Mouse (Mus musculus): ENCODE results near the gene Eml1. TPM values are rescaled to one million over a fixed set of nuclear protein-coding genes. Genes with fewer than 3 reads are reported as not detected.
"Not testable (repeated sequence)": the region's sequence is repeated elsewhere in the genome, so short reads cannot be mapped to it uniquely, and the experiment has no call there.

Gene Eml1
- polyA plus RNA-seq, 1 experiment from 2014 or later: not detected

DNA sequence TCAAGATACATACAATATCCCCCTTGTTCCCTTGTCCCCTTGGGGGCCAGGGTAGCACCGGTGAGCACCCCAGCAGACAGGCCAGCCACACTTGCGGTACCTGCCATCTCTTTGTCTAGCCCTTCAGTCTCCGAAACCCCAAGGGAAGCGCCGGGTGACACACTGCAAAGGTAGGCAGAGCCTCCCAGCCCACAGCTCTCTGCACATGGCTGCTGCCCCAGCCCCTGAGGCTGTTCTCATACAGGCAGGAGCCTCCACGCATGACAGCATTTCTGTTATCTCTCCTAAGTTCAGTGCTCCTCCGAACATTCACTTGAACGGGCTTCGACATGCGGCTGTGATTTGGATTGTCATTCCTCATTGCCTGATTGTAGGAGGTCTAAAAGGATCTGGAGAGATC, 132.3 kb downstream of the Eml1 start:
- 79% methylated on average over 10 of the region's 10 CpGs for WGBS (ENCODE audit: missing documents)

DNA sequence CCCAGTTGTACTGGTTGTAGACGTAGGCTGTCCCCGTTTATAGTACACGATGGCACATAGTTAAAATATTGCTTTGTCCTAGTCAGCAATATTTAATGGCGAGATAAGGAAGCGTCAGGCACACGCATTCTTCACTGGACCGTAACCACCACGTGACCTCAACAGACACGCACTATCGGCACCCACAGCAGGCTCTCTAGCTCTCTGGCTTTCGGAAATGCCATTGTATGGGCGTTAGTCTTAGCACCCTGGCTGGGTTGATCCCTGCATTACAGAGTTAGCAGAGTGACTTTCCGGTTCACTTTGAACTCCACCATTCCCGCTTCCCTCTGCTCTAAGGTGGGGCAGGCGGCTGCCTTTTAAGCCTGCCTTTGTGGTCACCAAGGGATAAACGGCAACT, 132.8 kb downstream of the Eml1 start:
- H3K4me3 ChIP-seq (ENCODE audit: inconsistent target): no peak overlapping the region
- no peaks in the 10 kb centered on the region for H3K36me3 ChIP-seq (ENCODE audit: inconsistent target)
- H3K79me2 ChIP-seq (ENCODE audit: inconsistent target): no peaks in the 10 kb centered on the region
- WGBS (ENCODE audit: missing documents): 43% methylated on average over 15 of the region's 16 CpGs
- no peak overlapping the region for H3K27ac ChIP-seq

More for the DNA sequence above, 132.3 kb downstream of the Eml1 start:
- Histone ChIP-seq H3K36me3 (ENCODE audit: inconsistent target) (no peaks in the 10 kb centered on the region), H3K27ac (no peak overlapping the region), H3K79me2 (ENCODE audit: inconsistent target) (no peaks in the 10 kb centered on the region), H3K4me3 (ENCODE audit: inconsistent target) (no peak overlapping the region)

DNA sequence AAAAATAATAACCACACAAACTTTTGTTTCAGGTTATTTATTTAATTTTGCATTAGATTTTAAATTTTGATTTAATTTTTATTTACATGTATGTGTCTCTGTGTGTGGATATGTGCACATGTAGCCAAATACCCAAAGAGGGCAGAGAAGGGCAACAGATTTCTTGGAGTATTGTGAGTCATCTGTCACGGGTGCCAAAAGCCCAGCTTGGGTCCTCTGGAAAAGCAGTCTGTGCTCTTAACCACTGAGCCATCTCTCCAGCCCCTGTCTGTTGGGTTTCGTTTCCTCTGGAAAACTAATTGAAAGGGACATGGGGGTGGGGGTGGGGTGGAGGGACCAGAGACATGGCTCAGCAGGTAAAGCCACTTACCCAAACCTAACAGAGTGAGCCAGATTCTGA, 135.1 kb downstream of the Eml1 start:
- H3K36me3 ChIP-seq (ENCODE audit: inconsistent target): no peaks in the 10 kb centered on the region
- H3K79me2 ChIP-seq (ENCODE audit: inconsistent target): no peaks in the 10 kb centered on the region
- 86% methylated on average over 2 of the region's 2 CpGs for WGBS (ENCODE audit: missing documents)
- H3K4me3 ChIP-seq (ENCODE audit: inconsistent target): no peak overlapping the region
- no peak overlapping the region for H3K27ac ChIP-seq

DNA sequence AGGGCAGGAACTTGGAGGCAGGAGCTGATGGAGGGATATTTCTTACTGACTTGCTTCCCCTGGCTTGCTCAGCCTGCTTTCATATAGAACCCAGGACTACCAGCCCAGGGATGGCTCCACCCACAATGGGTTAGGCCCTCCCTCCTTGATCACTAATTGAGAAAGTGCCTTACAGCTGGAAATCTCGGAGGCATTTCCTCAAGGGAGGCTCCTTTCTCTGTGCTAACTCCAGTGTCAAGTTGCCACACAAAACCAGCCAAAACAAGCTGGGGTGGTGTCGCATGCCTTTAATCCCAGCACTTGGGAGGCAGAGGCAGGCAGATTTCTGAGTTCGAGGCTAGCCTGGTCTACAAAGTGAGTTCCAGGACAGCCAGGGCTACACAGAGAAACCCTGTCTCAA, 136.3 kb downstream of the Eml1 start:
- 100% methylated on average over 2 of the region's 3 CpGs for WGBS (ENCODE audit: missing documents)

DNA sequence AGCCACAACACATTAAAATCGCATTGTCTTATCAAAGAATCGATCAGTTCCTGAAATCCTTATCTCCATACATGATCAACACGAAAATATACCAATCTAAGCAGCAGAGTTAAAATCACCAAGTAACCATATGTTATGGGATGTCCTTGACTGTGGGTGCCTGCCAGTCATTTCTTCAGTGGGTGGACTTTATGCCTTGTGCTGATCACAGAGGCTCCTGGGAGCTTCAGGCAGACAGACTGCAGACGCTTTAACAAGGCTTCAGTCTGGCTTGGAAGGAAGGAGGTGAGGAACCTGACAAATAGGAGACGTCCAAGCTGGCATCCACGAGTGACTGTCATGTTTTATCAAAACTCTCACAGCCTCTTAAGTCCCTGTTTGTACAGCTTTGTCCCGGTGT, 139.8 kb downstream of the Eml1 start:
- no peak overlapping the region for H3K27ac ChIP-seq
- no peak overlapping the region for H3K4me3 ChIP-seq (ENCODE audit: inconsistent target)
- H3K36me3 ChIP-seq (ENCODE audit: inconsistent target): no peaks in the 10 kb centered on the region
- 57% methylated on average over 7 of the region's 7 CpGs for WGBS (ENCODE audit: missing documents)
- H3K79me2 ChIP-seq (ENCODE audit: inconsistent target): no peaks in the 10 kb centered on the region

More for the DNA sequence above, 136.3 kb downstream of the Eml1 start:
- H3K27ac ChIP-seq; H3K79me2 ChIP-seq (ENCODE audit: inconsistent target); H3K36me3 ChIP-seq (ENCODE audit: inconsistent target); H3K4me3 ChIP-seq (ENCODE audit: inconsistent target): not testable (repeated sequence)

DNA sequence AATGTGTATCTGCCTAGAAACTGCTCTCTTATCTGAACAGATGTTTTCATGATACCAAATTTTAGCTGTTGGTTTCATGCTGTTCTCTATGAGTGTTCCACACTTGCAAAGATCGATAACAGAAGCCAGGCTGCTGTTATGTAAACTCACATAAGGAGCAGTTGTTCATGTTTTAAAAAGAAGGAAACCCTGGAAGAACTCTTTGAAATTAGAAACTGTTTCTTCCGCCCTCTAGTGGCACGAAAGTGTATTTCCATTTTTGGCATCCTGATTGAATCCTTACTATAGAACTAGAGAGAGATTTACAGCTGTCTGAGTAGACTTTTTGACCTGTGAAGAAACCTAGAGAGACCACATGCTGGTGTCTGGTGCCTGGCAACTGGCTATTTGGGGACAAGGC, 140.3 kb downstream of the Eml1 start:
- H3K27ac ChIP-seq: no peak overlapping the region
- no peaks in the 10 kb centered on the region for H3K79me2 ChIP-seq (ENCODE audit: inconsistent target)
- 9% methylated on average over 3 of the region's 3 CpGs for WGBS (ENCODE audit: missing documents)
- no peaks in the 10 kb centered on the region for H3K36me3 ChIP-seq (ENCODE audit: inconsistent target)
- H3K4me3 ChIP-seq (ENCODE audit: inconsistent target): no peak overlapping the region

DNA sequence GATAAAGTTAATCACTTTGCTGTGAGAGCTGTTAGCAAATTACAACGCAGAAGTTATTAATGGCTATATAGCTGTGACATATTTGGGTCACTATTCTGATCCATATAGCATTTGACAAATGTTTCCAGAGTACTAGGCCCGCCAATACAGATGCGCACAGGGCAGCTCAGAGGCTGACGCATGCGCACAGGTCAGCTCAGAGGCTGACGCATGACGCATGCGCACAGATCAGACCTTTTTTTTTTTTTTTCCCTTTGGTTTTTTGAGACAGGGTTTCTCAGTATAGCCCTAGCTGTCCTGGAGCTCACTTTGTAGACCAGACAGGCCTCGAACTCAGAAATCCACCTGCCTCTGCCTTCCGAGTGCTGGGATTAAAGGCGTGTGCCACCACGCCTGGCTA, 144.7 kb downstream of the Eml1 start:
- H3K4me3 ChIP-seq (ENCODE audit: inconsistent target): no peak overlapping the region
- no peaks in the 10 kb centered on the region for H3K79me2 ChIP-seq (ENCODE audit: inconsistent target)
- WGBS (ENCODE audit: missing documents): 93% methylated on average over 12 of the region's 12 CpGs
- no peaks in the 10 kb centered on the region for H3K36me3 ChIP-seq (ENCODE audit: inconsistent target)
- H3K27ac ChIP-seq: no peak overlapping the region

GRCm38 (mm10) chr12:108519374-108519773, 148.6 kb downstream of the Eml1 start:
- no peaks in the 10 kb centered on the region for H3K79me2 ChIP-seq (ENCODE audit: inconsistent target)
- H3K36me3 ChIP-seq (ENCODE audit: inconsistent target): no peaks in the 10 kb centered on the region
- H3K4me3 ChIP-seq (ENCODE audit: inconsistent target): no peak overlapping the region
- WGBS (ENCODE audit: missing documents): 22% methylated on average over 5 of the region's 8 CpGs
- no peak overlapping the region for H3K27ac ChIP-seq

DNA sequence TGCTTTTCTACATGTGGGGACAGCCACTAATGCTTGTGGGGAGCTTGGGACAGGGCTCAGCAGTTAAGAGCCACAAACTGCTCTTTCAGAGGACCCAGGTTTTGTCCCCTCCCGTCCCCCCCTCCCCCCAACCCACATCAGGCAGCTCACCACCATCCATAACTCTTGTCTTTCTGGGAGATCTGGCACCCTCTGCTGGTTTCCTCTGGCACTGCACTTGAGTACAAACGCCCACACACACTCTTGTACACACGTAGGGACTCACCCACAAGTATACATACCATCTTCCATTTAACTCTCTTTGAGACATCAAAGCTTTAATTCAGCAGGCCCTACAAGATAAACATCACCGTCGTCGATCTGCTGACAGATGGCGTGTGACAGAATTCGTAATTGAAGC, 158.5 kb downstream of the Eml1 start:
- Histone ChIP-seq H3K4me3 (ENCODE audit: inconsistent target) (no peak overlapping the region), H3K36me3 (ENCODE audit: inconsistent target) (no peaks in the 10 kb centered on the region), H3K79me2 (ENCODE audit: inconsistent target) (no peaks in the 10 kb centered on the region), H3K27ac (no peak overlapping the region)
- WGBS (ENCODE audit: missing documents): 59% methylated on average over 8 of the region's 8 CpGs

- no peaks in the 10 kb centered on the region for H3K79me2 ChIP-seq (ENCODE audit: inconsistent target)
- H3K4me3 ChIP-seq (ENCODE audit: inconsistent target): no peak overlapping the region
- WGBS (ENCODE audit: missing documents): 61% methylated on average over 11 of the region's 11 CpGs
- H3K27ac ChIP-seq: no peak overlapping the region
- no peaks in the 10 kb centered on the region for H3K36me3 ChIP-seq (ENCODE audit: inconsistent target)
Measured at GRCm38 (mm10) chr12:108534484-108534883, 163.7 kb downstream of the Eml1 start.

GRCm38 (mm10) chr12:108536461-108536860, 165.7 kb downstream of the Eml1 start:
- WGBS (ENCODE audit: missing documents): 69% methylated on average over 10 of the region's 10 CpGs
- Histone ChIP-seq H3K27ac (no peak overlapping the region), H3K36me3 (ENCODE audit: inconsistent target) (no peaks in the 10 kb centered on the region), H3K4me3 (ENCODE audit: inconsistent target) (no peak overlapping the region), H3K79me2 (ENCODE audit: inconsistent target) (no peaks in the 10 kb centered on the region)

DNA sequence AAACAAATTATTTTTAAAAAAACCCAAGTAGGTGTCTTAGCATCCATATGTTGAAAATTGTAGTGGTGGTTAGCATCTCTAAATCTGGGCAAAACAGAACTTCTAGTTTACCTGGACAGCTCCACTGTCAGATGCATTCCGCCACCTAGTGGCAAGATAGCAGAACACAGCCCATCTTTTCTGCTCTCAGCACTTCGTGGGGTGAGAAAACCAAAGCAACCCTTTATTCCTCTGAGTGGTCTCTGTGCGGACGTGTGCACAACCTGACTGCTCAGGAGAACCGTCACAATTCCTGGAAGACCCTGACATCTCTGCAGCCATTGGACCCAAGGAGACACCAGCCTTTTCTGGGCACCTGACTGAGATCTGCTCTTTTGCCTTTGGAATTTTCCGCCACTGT, 170.3 kb downstream of the Eml1 start:
- no peak overlapping the region for H3K27ac ChIP-seq
- no peaks in the 10 kb centered on the region for H3K79me2 ChIP-seq (ENCODE audit: inconsistent target)
- no peaks in the 10 kb centered on the region for H3K36me3 ChIP-seq (ENCODE audit: inconsistent target)
- WGBS (ENCODE audit: missing documents): 31% methylated on average over 6 of the region's 6 CpGs
- H3K4me3 ChIP-seq (ENCODE audit: inconsistent target): no peak overlapping the region

DNA sequence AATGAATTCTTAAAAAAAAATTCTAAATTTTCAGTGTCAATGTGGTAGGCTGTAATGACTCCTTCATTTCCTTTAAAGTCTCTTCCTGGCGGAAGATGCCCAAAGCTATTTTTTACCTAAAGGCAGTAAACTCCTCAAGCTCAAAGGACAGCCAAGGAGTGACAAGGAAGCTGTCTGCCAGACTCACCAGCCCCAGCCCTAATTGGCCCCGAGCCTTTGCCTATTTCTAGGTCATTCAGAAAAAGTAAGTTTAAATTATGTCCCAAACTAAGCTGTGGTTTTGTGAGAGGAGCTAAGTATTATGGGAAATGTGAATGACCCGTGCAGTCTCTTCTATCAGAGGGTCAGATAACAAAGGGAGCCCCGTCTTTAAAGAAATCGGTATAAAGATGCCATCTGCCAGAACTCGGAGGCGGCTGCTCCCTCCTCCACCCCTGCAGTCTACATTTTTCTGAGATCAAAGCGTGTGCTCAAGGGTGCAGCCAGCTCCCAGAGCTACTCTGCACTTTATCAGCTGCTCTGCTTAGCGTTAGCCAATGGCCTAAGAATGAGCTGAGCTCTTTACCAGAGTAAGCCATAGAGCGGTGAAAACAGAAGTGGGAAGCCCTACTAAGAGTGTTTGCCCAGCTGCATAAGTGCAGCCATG, 175.9 kb downstream of the Eml1 start:
- Histone ChIP-seq H3K79me2 (ENCODE audit: inconsistent target) (no peaks in the 10 kb centered on the region), H3K36me3 (ENCODE audit: inconsistent target) (no peaks in the 10 kb centered on the region), H3K27ac (no peak overlapping the region), H3K4me3 (ENCODE audit: inconsistent target) (no peak overlapping the region)
- 37% methylated on average over 10 of the region's 10 CpGs for WGBS (ENCODE audit: missing documents)

DNA sequence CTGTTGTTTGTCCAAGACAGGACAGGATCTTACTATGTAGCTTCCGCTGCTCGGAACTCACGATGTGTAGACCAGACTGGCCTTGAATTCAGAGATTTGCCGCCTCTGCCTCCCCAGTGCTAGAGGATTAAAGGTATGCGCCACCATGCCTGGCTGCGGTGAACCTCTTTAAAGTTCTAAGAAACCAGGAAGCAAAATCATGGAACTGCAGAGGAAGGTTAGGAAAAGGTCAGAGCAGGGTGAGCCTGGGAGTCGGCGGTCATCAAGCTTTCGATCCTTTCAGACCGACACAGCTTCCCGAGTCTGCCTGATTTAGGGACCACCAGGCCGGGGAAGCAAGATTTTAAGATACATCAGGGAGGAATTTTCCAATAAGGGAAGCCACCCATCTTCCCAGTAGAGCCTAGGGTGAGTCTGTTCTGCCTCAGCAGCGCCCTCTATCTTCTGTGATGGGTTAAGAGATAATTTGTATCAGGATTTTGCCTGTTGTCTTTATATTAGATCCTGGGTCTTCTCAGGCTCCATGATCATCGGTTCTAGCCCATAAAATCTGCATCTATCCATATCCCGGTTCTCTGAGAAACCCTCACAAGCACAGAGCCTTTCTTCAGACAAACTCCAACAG, 176.6 kb downstream of the Eml1 start:
- H3K36me3 ChIP-seq (ENCODE audit: inconsistent target): no peaks in the 10 kb centered on the region
- H3K27ac ChIP-seq: no peak overlapping the region
- 82% methylated on average over 15 of the region's 15 CpGs for WGBS (ENCODE audit: missing documents)
- no peaks in the 10 kb centered on the region for H3K79me2 ChIP-seq (ENCODE audit: inconsistent target)
- no peak overlapping the region for H3K4me3 ChIP-seq (ENCODE audit: inconsistent target)

GRCm38 (mm10) chr12:108551731-108552130, 181.0 kb downstream of the Eml1 start:
- 79% methylated on average over 7 of the region's 7 CpGs for whole genome bisulfite sequencing (ENCODE audit: missing documents)
- Histone ChIP-seq H3K27ac (no peak overlapping the region), H3K79me2 (ENCODE audit: inconsistent target) (no peaks in the 10 kb centered on the region), H3K4me3 (ENCODE audit: inconsistent target) (no peak overlapping the region), H3K36me3 (ENCODE audit: inconsistent target) (no peaks in the 10 kb centered on the region)

GRCm38 (mm10) chr12:108553079-108553478, 182.3 kb downstream of the Eml1 start:
- no peaks in the 10 kb centered on the region for H3K79me2 ChIP-seq (ENCODE audit: inconsistent target)
- no peak overlapping the region for H3K4me3 ChIP-seq (ENCODE audit: inconsistent target)
- WGBS (ENCODE audit: missing documents): 81% methylated on average over 6 of the region's 6 CpGs
- no peak overlapping the region for H3K27ac ChIP-seq
- no peaks in the 10 kb centered on the region for H3K36me3 ChIP-seq (ENCODE audit: inconsistent target)

All from macrophage (primary cell).